Mouse (Mus musculus): Measurements from ENCODE around the gene Tspan9. TPM values are rescaled to one million over a fixed set of nuclear protein-coding genes. Genes with fewer than 3 reads are reported as not detected.
A peak's percentile ranks its signal among the peaks of the same experiment; 100 is the strongest.

The Tspan9 gene
- polyA plus RNA-seq, 1 experiment from 2014 or later: 156 TPM

- peak; percentile 32; the same call in 1 of the 2 replicates for ATAC-seq (ENCODE audit: insufficient number of reproducible peaks, low FRiP score, low TSS enrichment, low read depth)
Measured at GRCm38 (mm10) chr6:128011071-128011477, 132.3 kb downstream of the Tspan9 start.

GRCm38 (mm10) chr6:128010135-128010971, 133.0 kb downstream of the Tspan9 start:
- 52% methylated on average over 11 of the region's 11 CpGs for WGBS
- Histone ChIP-seq H3K9me3 (replicated peaks) (no peaks in the 10 kb centered on the region), H3K27ac (replicated peaks) (peak overlapping the region; percentile 89), H3K4me2 (replicated peaks) (0 out of 2 replicates have a peak overlapping the region, but pooled peaks have one; percentile 8), H3K4me3 (replicated peaks) (no peak overlapping the region), H3K27me3 (no peaks in the 10 kb centered on the region), H3K9ac (no peak overlapping the region), H3K36me3 (no peaks in the 10 kb centered on the region), H3K4me1 (peaks cover 66% of the 10 kb centered on the region)
- ATAC-seq (ENCODE audit: insufficient number of reproducible peaks, low FRiP score, low TSS enrichment, low read depth): peak; percentile 68

More at GRCm38 (mm10) chr6:128011071-128011477, 132.3 kb downstream of the Tspan9 start:
- no peaks in the 10 kb centered on the region for H3K36me3 ChIP-seq
- H3K9ac ChIP-seq: no peak overlapping the region
- H3K4me1 ChIP-seq: peaks cover 61% of the 10 kb centered on the region
- H3K4me3 ChIP-seq (replicated peaks): no peak overlapping the region
- H3K27me3 ChIP-seq: no peaks in the 10 kb centered on the region
- H3K4me2 ChIP-seq (replicated peaks): 0 out of 2 replicates have a peak overlapping the region, but pooled peaks have one; percentile 8
- WGBS: 48% methylated on average over 13 of the region's 13 CpGs
- H3K27ac ChIP-seq (replicated peaks): peak overlapping the region; percentile 89
- no peaks in the 10 kb centered on the region for H3K9me3 ChIP-seq (replicated peaks)

- ATAC-seq (ENCODE audit: insufficient number of reproducible peaks, low FRiP score, low TSS enrichment, low read depth): no peak
- peaks cover 88% of the 10 kb centered on the region for H3K4me1 ChIP-seq
- H3K4me3 ChIP-seq (replicated peaks): no peak overlapping the region
Measured at GRCm38 (mm10) chr6:128007982-128008562, 135.3 kb downstream of the Tspan9 start.

DNA sequence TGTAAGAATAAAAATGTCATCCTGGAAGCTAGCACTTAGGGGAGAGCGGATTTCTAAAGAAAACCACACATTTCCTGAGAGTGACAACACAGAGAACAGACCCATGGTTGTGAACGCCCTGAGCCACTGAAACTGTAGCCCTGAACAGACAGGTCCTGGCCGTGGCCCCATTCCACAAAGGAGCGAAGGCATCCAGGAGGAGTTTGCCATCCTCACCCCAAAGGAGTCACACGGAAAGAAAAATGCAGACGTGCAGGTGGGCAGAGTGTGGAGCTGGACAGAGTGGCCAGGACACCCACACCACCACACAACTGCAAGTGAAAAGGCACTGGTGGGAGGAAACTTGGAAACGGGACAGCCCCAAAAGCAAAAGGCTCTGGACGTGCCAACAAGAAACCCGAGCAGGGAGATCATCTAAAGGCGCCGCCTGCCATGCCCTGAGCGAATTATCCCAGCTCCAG, 136.1 kb downstream of the Tspan9 start:
- 53% methylated on average over 12 of the region's 12 CpGs for WGBS
- H3K36me3 ChIP-seq: no peaks in the 10 kb centered on the region
- ATAC-seq (ENCODE audit: insufficient number of reproducible peaks, low FRiP score, low TSS enrichment, low read depth): no peak
- no peaks in the 10 kb centered on the region for H3K27me3 ChIP-seq
- peak overlapping the region; percentile 55; the same call in 1 of the 2 replicates for H3K27ac ChIP-seq (replicated peaks)
- no peak overlapping the region for H3K4me3 ChIP-seq (replicated peaks)
- no peak overlapping the region for H3K9ac ChIP-seq
- no peak overlapping the region for H3K4me2 ChIP-seq (replicated peaks)
- H3K9me3 ChIP-seq (replicated peaks): no peaks in the 10 kb centered on the region
- peaks cover 94% of the 10 kb centered on the region for H3K4me1 ChIP-seq

More at GRCm38 (mm10) chr6:128007982-128008562, 135.3 kb downstream of the Tspan9 start:
- Histone ChIP-seq H3K27me3 (no peaks in the 10 kb centered on the region), H3K4me2 (replicated peaks) (no peak overlapping the region), H3K9me3 (replicated peaks) (no peaks in the 10 kb centered on the region), H3K27ac (replicated peaks) (peak overlapping the region; percentile 55), H3K36me3 (no peaks in the 10 kb centered on the region), H3K9ac (no peak overlapping the region)
- WGBS: 61% methylated on average over 5 of the region's 5 CpGs

GRCm38 (mm10) chr6:128006156-128006555, 137.2 kb downstream of the Tspan9 start:
- Histone ChIP-seq H3K4me3 (replicated peaks) (no peak overlapping the region), H3K9ac (no peak overlapping the region), H3K27me3 (no peaks in the 10 kb centered on the region), H3K27ac (replicated peaks) (no peak overlapping the region), H3K9me3 (replicated peaks) (no peaks in the 10 kb centered on the region), H3K36me3 (no peaks in the 10 kb centered on the region), H3K4me1 (peaks cover 94% of the 10 kb centered on the region), H3K4me2 (replicated peaks) (no peak overlapping the region)
- 40% methylated on average over 8 of the region's 8 CpGs for WGBS
- no peak for ATAC-seq (ENCODE audit: insufficient number of reproducible peaks, low FRiP score, low TSS enrichment, low read depth)

DNA sequence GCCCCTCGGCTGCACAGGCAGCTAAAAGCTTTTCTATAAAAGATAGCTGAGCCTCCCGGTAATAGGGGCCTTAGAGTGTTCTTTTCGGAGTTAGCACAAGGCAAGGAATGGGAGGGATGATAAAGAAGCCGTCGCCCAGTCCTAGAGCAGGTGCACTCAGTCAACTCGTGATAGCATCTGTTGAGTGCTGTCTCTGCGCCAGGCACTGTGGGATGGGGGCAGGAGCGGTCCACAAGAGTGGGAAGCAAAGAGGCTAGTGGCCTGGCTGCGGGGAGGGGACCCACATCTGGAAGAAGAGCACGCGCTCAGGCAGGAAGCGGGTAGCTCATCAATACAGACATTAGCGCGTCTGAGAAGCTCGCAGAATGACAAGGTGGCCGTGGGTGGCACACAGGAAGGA, 138.8 kb downstream of the Tspan9 start:
- Histone ChIP-seq H3K27me3 (no peaks in the 10 kb centered on the region), H3K4me2 (replicated peaks) (no peak overlapping the region), H3K4me3 (replicated peaks) (no peak overlapping the region), H3K9me3 (replicated peaks) (no peaks in the 10 kb centered on the region), H3K4me1 (peaks cover 87% of the 10 kb centered on the region), H3K36me3 (no peaks in the 10 kb centered on the region), H3K27ac (replicated peaks) (no peak overlapping the region), H3K9ac (no peak overlapping the region)
- ATAC-seq (ENCODE audit: insufficient number of reproducible peaks, low FRiP score, low TSS enrichment, low read depth): no peak
- whole genome bisulfite sequencing: 71% methylated on average over 16 of the region's 16 CpGs

DNA sequence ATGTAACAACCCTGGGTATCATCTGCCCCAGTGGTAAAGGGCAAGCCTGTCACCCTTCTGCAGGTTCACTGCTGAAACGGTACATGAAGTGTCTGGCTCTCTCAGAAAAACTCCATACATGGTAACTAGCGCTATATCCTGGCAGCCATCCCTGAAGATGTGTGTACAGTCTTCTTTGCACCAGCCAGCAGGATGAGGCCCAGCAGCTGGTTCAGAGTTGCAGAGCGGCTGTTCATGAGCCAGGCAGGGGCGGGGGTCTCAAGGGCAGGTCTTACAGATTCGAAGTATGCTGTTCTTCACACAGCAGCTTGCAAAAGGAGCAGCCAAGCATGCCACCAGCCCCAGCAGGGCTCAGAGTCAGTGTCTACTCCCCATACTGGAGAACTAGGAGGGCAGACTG, 139.9 kb downstream of the Tspan9 start:
- H3K4me1 ChIP-seq: peaks cover 79% of the 10 kb centered on the region
- H3K36me3 ChIP-seq: no peaks in the 10 kb centered on the region
- peak overlapping the region; percentile 24; the same call in 1 of the 2 replicates for H3K27ac ChIP-seq (replicated peaks)
- no peak overlapping the region for H3K9ac ChIP-seq
- no peak overlapping the region for H3K4me2 ChIP-seq (replicated peaks)
- H3K4me3 ChIP-seq (replicated peaks): no peak overlapping the region
- 45% methylated on average over 5 of the region's 5 CpGs for WGBS
- H3K27me3 ChIP-seq: no peaks in the 10 kb centered on the region
- no peak for ATAC-seq (ENCODE audit: insufficient number of reproducible peaks, low FRiP score, low TSS enrichment, low read depth)
- no peaks in the 10 kb centered on the region for H3K9me3 ChIP-seq (replicated peaks)

DNA sequence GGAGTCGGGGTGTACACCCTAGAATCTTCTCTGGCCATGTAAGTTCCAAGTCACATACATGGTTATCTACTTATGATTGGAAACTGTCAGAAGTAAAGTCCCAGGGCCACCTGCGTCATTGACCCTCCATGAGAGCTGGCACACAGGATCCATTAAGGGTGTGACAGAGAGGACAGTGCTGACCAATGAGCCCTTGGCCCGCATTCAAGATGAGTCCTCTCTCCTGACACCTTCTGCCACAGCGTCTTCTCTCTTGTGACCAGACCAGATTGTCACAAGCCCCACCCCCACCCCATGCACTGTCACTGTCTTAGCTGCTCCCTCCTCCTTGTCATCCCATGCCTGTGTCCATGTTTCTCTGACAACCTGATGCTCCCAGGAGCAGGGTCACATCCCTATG, 140.7 kb downstream of the Tspan9 start:
- H3K4me1 ChIP-seq: peaks cover 70% of the 10 kb centered on the region
- H3K27me3 ChIP-seq: no peaks in the 10 kb centered on the region
- WGBS: 82% methylated on average over 4 of the region's 4 CpGs
- H3K9me3 ChIP-seq (replicated peaks): no peaks in the 10 kb centered on the region
- no peak overlapping the region for H3K4me3 ChIP-seq (replicated peaks)
- no peaks in the 10 kb centered on the region for H3K36me3 ChIP-seq
- peak overlapping the region; percentile 1; the same call in 1 of the 2 replicates for H3K27ac ChIP-seq (replicated peaks)
- no peak overlapping the region for H3K4me2 ChIP-seq (replicated peaks)
- ATAC-seq (ENCODE audit: insufficient number of reproducible peaks, low FRiP score, low TSS enrichment, low read depth): no peak
- H3K9ac ChIP-seq: no peak overlapping the region

GRCm38 (mm10) chr6:128002104-128002503, 141.3 kb downstream of the Tspan9 start:
- H3K9ac ChIP-seq: no peak overlapping the region
- no peaks in the 10 kb centered on the region for H3K9me3 ChIP-seq (replicated peaks)
- H3K4me3 ChIP-seq (replicated peaks): no peak overlapping the region
- no peaks in the 10 kb centered on the region for H3K27me3 ChIP-seq
- H3K36me3 ChIP-seq: no peaks in the 10 kb centered on the region
- WGBS: 43% methylated on average over 10 of the region's 10 CpGs
- peak overlapping the region; percentile 13 for H3K27ac ChIP-seq (replicated peaks)
- peaks cover 65% of the 10 kb centered on the region for H3K4me1 ChIP-seq
- no peak overlapping the region for H3K4me2 ChIP-seq (replicated peaks)
- ATAC-seq (ENCODE audit: insufficient number of reproducible peaks, low FRiP score, low TSS enrichment, low read depth): no peak

GRCm38 (mm10) chr6:128001587-128001986, 141.8 kb downstream of the Tspan9 start:
- H3K9me3 ChIP-seq (replicated peaks): no peaks in the 10 kb centered on the region
- WGBS: 70% methylated on average over 1 of the region's 1 CpGs
- H3K36me3 ChIP-seq: no peaks in the 10 kb centered on the region
- H3K27ac ChIP-seq (replicated peaks): peak overlapping the region; percentile 13; the same call in 1 of the 2 replicates
- no peaks in the 10 kb centered on the region for H3K27me3 ChIP-seq
- H3K4me3 ChIP-seq (replicated peaks): no peak overlapping the region
- peaks cover 61% of the 10 kb centered on the region for H3K4me1 ChIP-seq
- no peak overlapping the region for H3K4me2 ChIP-seq (replicated peaks)
- H3K9ac ChIP-seq: no peak overlapping the region
- ATAC-seq (ENCODE audit: insufficient number of reproducible peaks, low FRiP score, low TSS enrichment, low read depth): no peak

- no peaks in the 10 kb centered on the region for H3K9me3 ChIP-seq (replicated peaks)
- H3K4me1 ChIP-seq: peaks cover 53% of the 10 kb centered on the region
- ATAC-seq (ENCODE audit: insufficient number of reproducible peaks, low FRiP score, low TSS enrichment, low read depth): no peak
- H3K36me3 ChIP-seq: no peaks in the 10 kb centered on the region
- no peak overlapping the region for H3K9ac ChIP-seq
- H3K27me3 ChIP-seq: no peaks in the 10 kb centered on the region
- WGBS: 63% methylated on average over 3 of the region's 3 CpGs
- H3K4me2 ChIP-seq (replicated peaks): no peak overlapping the region
- no peak overlapping the region for H3K27ac ChIP-seq (replicated peaks)
- no peak overlapping the region for H3K4me3 ChIP-seq (replicated peaks)
Measured at GRCm38 (mm10) chr6:128000777-128001176, 142.6 kb downstream of the Tspan9 start.

All from embryonic facial prominence, embryonic 15.5 days (tissue).